Mouse (Mus musculus) cerebellum, adult 2 months (tissue): Measurements from ENCODE around the gene Gm10521. TPM values are rescaled to one million over a fixed set of nuclear protein-coding genes. Genes with fewer than 3 reads are reported as not detected.

Experiments
- DNase-seq, 2 experiments: peaks; one replicate each; pipeline ENCODE4 v3.0.0; 2021
- H3K27ac ChIP-seq: fragments of 200-500 bp; 2 replicates; pipeline ENCODE4 v1.5.1; 2012; ENCODE audit warnings: low read length, control low read depth, inconsistent platforms; ENCODE audit not compliant: insufficient read depth
- H3K27me3 ChIP-seq: fragments of 200-500 bp; 2 replicates; pipeline ENCODE4 v1.6.1; 2012; ENCODE audit warnings: inconsistent platforms, mild to moderate bottlenecking, low read length, moderate library complexity; ENCODE audit not compliant: control insufficient read depth, insufficient read depth
- H3K4me1 ChIP-seq: fragments of 200-500 bp; 2 replicates; pipeline ENCODE4 v1.6.1; 2011; ENCODE audit warnings: low read length; ENCODE audit not compliant: control insufficient read depth, insufficient read depth
- H3K4me3 ChIP-seq: fragments of 200-500 bp; replicated peaks from 2 replicates; pipeline ENCODE3; 2011; ENCODE audit warnings: mild to moderate bottlenecking, low read depth, low read length, control low read depth; ENCODE audit not compliant: insufficient read depth
- CTCF ChIP-seq: fragments of 200-500 bp; IDR thresholded peaks from 2 replicates; pipeline ENCODE4 v1.5.1; 2011; ENCODE audit warnings: low read depth, mild to moderate bottlenecking, control low read depth, low read length, moderate library complexity, borderline replicate concordance; ENCODE audit not compliant: insufficient read depth
- POLR2A ChIP-seq: fragments of 200-500 bp; IDR thresholded peaks from 2 replicates; pipeline ENCODE4 v1.6.1; 2011; ENCODE audit warnings: low read length, control low read depth, borderline replicate concordance; ENCODE audit not compliant: insufficient read depth
- WGBS: fragments of 180-500 bp; shearing (Covaris S2); methylation state at CpG from one replicate; pipeline ENCODE4 v1.1.7; 2018; 5-methylcytosine and 5-hydroxymethylcytosine counted together
- polyA plus RNA-seq: library from polyadenylated mRNA; depleted of rRNA; stranded (reverse); fragments of >200 nt; gene quantifications from 2 replicates; pipeline ENCODE4 v1.2.3, GENCODE M21; 2012; rRNA removed

Gene Gm10521
- polyA plus RNA-seq, 1 experiment: 0.10 TPM

DNA sequence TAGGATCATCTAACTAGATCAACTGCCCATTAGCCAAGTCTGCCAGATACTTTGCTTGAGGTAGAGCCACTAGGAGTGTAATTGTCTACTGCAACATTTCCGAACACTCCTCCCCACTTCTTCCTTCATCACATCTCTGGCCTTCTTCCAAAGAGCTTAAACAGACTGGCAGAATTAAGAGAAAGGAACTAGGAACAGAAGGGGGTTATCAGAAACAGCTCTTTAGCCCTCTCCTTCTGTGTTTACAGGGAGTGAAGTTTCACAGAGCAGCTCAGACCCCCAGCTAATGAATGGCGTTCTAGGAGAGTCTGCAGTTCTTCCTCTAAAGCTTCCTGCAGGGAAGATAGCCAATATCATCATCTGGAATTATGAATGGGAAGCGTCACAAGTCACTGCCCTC lies 38.4 kb downstream of the Gm10521 start:
- no peak for TF ChIP-seq CTCF
- no peak for TF ChIP-seq POLR2A
- no peaks in the 10 kb centered on the region for H3K27me3 ChIP-seq
- H3K4me3 ChIP-seq: no peak overlapping the region
- 34% methylated on average over 3 of the region's 3 CpGs for WGBS
- H3K4me1 ChIP-seq: no peaks in the 10 kb centered on the region
- no peak overlapping the region for H3K27ac ChIP-seq
- DNase-seq: no peak

GRCm38 (mm10) chr1:171938952-171939948 lies 43.8 kb downstream of the Gm10521 start:
- no peak overlapping the region for H3K27ac ChIP-seq
- H3K27me3 ChIP-seq: no peaks in the 10 kb centered on the region
- TF ChIP-seq CTCF: no peak
- TF ChIP-seq POLR2A: no peak
- no peaks in the 10 kb centered on the region for H3K4me1 ChIP-seq
- WGBS: 83% methylated on average over 14 of the region's 14 CpGs
- DNase-seq: no peak
- no peak overlapping the region for H3K4me3 ChIP-seq

DNA sequence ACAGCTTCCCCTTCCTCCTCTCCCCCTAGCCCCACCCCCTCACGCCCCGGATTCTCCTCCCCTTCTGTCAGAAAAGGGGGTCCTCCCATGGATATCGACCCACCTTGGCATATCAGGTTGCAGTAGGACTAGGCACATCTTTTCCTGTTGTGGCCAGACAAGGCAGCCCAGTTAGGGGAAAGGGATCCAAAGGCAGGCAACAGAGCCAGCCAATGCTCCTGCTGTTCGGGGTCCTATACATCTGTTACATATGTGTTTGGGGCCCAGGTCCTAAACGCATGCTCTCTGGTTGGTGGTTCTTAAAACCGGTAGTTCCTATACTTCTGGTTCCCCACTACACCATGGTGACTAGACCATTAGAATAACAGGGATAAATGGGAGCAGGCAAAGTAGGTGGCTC lies 45.2 kb downstream of the Gm10521 start:
- no peak overlapping the region for H3K27ac ChIP-seq
- H3K4me1 ChIP-seq: no peaks in the 10 kb centered on the region
- TF ChIP-seq POLR2A (no peak), CTCF (no peak)
- no peak for DNase-seq
- H3K4me3 ChIP-seq: no peak overlapping the region
- 82% methylated on average over 6 of the region's 6 CpGs for WGBS
- H3K27me3 ChIP-seq: no peaks in the 10 kb centered on the region

DNA sequence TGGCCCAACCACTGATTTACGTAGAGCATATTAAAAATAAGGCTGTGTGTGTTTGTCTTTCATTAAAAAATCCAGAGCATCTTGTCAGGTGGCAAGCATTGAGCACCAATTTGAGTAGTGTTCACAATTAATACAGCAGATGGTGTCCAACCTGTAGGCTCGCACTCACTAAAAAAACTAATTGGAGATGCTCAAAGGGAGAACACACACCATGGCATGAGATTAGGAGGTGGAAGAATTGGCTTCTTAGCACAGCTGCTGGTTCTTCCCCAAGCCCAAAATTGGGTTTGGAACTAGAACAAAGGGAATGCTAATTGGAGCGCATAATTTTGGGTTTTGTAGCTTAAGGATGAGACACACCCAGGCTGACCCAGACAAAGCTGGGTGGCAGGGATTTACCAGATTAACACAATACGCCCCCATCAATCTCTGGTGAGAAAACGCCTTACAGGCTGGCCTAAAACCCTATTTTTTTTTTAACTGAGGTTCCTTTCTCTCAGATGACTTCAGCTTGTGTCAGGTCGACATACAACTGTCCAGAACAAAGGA lies 51.1 kb downstream of the Gm10521 start:
- no peaks in the 10 kb centered on the region for H3K27me3 ChIP-seq
- H3K4me3 ChIP-seq: no peak overlapping the region
- H3K27ac ChIP-seq: no peak overlapping the region
- H3K4me1 ChIP-seq: no peaks in the 10 kb centered on the region
- TF ChIP-seq CTCF (no peak), POLR2A (no peak)
- no peak for DNase-seq
- WGBS: 56% methylated on average over 6 of the region's 6 CpGs

Other genes with a start within 250 kb of the Gm10521 start
- gene Slamf7, start 242.6 kb upstream of the Gm10521 start, polyA plus RNA-seq: 0.03 and 0.08 TPM in 2 replicates
- gene Cd48, start 213.7 kb upstream of the Gm10521 start, polyA plus RNA-seq: 0.55 and 0.69 TPM in 2 replicates
- gene Slamf1, start 128.5 kb upstream of the Gm10521 start, polyA plus RNA-seq: 0.06 TPM in 1 of 2 replicates, not detected in the other
- 0.90 and 1.0 TPM in 2 replicates for gene Cd84, start 56.0 kb upstream of the Gm10521 start, polyA plus RNA-seq
- 0.11 TPM in 1 of 2 replicates, not detected in the other for gene Slamf6, start 21.9 kb downstream of the Gm10521 start, polyA plus RNA-seq
- 10.5 and 13.1 TPM in 2 replicates for gene Vangl2, start 132.8 kb downstream of the Gm10521 start, polyA plus RNA-seq
- 0.05 and 0.07 TPM in 2 replicates for gene Nhlh1, start 161.9 kb downstream of the Gm10521 start, polyA plus RNA-seq
- 125 and 131 TPM in 2 replicates for gene Copa, start 186.9 kb downstream of the Gm10521 start, polyA plus RNA-seq
- 84.3 and 89.3 TPM in 2 replicates for gene Ncstn, start 187.1 kb downstream of the Gm10521 start, polyA plus RNA-seq
- gene Pex19, start 231.1 kb downstream of the Gm10521 start, polyA plus RNA-seq: 107 and 108 TPM in 2 replicates